Mouse (Mus musculus) kidney, postnatal 0 days (tissue): Measurements from ENCODE around the gene Sdhaf3. TPM values are rescaled to one million over a fixed set of nuclear protein-coding genes. Genes with fewer than 3 reads are reported as not detected.

ENCODE experiments used
- ATAC-seq: fragments of 200-750 bp; cut with Nextera tagmentation; replicated peaks from 2 replicates; pipeline ENCODE4 v1.8.0; 2017; ENCODE audit warnings: low read depth, moderate number of reproducible peaks, moderate TSS enrichment, moderate library complexity; ENCODE audit not compliant: low FRiP score
- DNase-seq: peaks from one replicate; pipeline ENCODE4 v3.0.0-alpha.2; 2016; ENCODE audit warnings: low spot score
- H3K27ac ChIP-seq: fragments of 300-500 bp; sonication (generic); 2 replicates; pipeline ENCODE4 v1.5.1; 2014; ENCODE audit warnings: mild to moderate bottlenecking
- H3K27me3 ChIP-seq: fragments of 300-500 bp; sonication (generic); 2 replicates; pipeline ENCODE4 v1.6.1; 2014; ENCODE audit warnings: low read length, mixed read lengths; ENCODE audit not compliant: insufficient read depth
- H3K36me3 ChIP-seq: fragments of 300-500 bp; sonication (generic); 2 replicates; pipeline ENCODE4 v1.6.1; 2014; ENCODE audit warnings: low read length, mixed read lengths; ENCODE audit not compliant: insufficient read depth
- H3K4me1 ChIP-seq: fragments of 300-500 bp; sonication (generic); replicated peaks from 2 replicates; pipeline ENCODE4 v1.6.1; 2014; ENCODE audit warnings: antibody characterized with exemption, low read length, mixed read lengths; ENCODE audit not compliant: insufficient read depth
- H3K4me2 ChIP-seq: fragments of 300-500 bp; sonication (generic); 2 replicates; pipeline ENCODE4 v1.6.1; 2014; ENCODE audit warnings: mild to moderate bottlenecking, low read length, moderate library complexity, mixed read lengths
- H3K4me3 ChIP-seq: fragments of 300-500 bp; sonication (generic); replicated peaks from 2 replicates; pipeline ENCODE4 v1.5.1; 2014; ENCODE audit warnings: low read depth, low read length
- H3K9ac ChIP-seq: fragments of 300-500 bp; sonication (generic); 2 replicates; pipeline ENCODE4 v1.6.1; 2014; ENCODE audit warnings: low read depth, low read length
- H3K9me3 ChIP-seq: fragments of 300-500 bp; sonication (generic); replicated peaks from 2 replicates; pipeline ENCODE4 v1.6.1; 2016; ENCODE audit warnings: low read length, inconsistent platforms, mixed read lengths
- CTCF ChIP-seq: IDR thresholded peaks from 2 replicates; pipeline ENCODE4 v1.5.1; 2016; ENCODE audit warnings: antibody characterized with exemption, low read depth, mild to moderate bottlenecking, moderate library complexity
- WGBS: fragments of 180-500 bp; shearing (Covaris S2); extraction: QIAGEN DNeasy Blood & Tissue Kit; methylation state at CpG from one replicate; pipeline ENCODE4 v1.1.7; 2014; 5-methylcytosine and 5-hydroxymethylcytosine counted together
- polyA plus RNA-seq: library from polyadenylated mRNA; unstranded; fragments of >200 nt; fragmentation: Nextera tagmentation; extraction: Ambion mirVana; gene quantifications from 2 replicates; pipeline ENCODE4 v1.2.1, GENCODE M21; 2015

Gene Sdhaf3
- polyA plus RNA-seq, 1 experiment from 2014 or later: 6.4 TPM

- no peak overlapping the region for H3K9ac ChIP-seq
- no peak overlapping the region for H3K4me3 ChIP-seq
- no peak for TF ChIP-seq CTCF
- no peak for ATAC-seq
- no peaks in the 10 kb centered on the region for H3K27me3 ChIP-seq
- H3K9me3 ChIP-seq: no peaks in the 10 kb centered on the region
- DNase-seq: no peak
- H3K4me2 ChIP-seq: no peak overlapping the region
- H3K36me3 ChIP-seq: no peaks in the 10 kb centered on the region
- no peak overlapping the region for H3K27ac ChIP-seq
- WGBS: 83% methylated on average over 1 of the region's 1 CpGs
- no peaks in the 10 kb centered on the region for H3K4me1 ChIP-seq
Measured at GRCm38 (mm10) chr6:7041912-7042311, 86.1 kb downstream of the Sdhaf3 start.

- no peak overlapping the region for H3K4me2 ChIP-seq
- WGBS: 98% methylated on average over 3 of the region's 3 CpGs
- no peak for TF ChIP-seq CTCF
Measured at GRCm38 (mm10) chr6:7062819-7063218, 107.0 kb downstream of the Sdhaf3 start.

GRCm38 (mm10) chr6:7068782-7069181 is 113.0 kb downstream of the Sdhaf3 start:
- Histone ChIP-seq H3K9me3 (no peaks in the 10 kb centered on the region), H3K4me2 (no peak overlapping the region), H3K4me3 (no peak overlapping the region), H3K36me3 (no peaks in the 10 kb centered on the region), H3K27ac (no peak overlapping the region), H3K27me3 (no peaks in the 10 kb centered on the region), H3K4me1 (no peaks in the 10 kb centered on the region), H3K9ac (no peak overlapping the region)
- DNase-seq (no peak), ATAC-seq (no peak)
- WGBS: 59% methylated on average over 3 of the region's 3 CpGs
- TF ChIP-seq CTCF: no peak

More at GRCm38 (mm10) chr6:7062819-7063218, 107.0 kb downstream of the Sdhaf3 start:
- H3K27ac ChIP-seq: no peak overlapping the region
- H3K4me3 ChIP-seq: no peak overlapping the region
- DNase-seq: no peak
- H3K36me3 ChIP-seq: no peaks in the 10 kb centered on the region
- H3K4me1 ChIP-seq: no peaks in the 10 kb centered on the region
- no peak for ATAC-seq
- no peaks in the 10 kb centered on the region for H3K27me3 ChIP-seq
- no peaks in the 10 kb centered on the region for H3K9me3 ChIP-seq
- H3K9ac ChIP-seq: no peak overlapping the region

GRCm38 (mm10) chr6:7069463-7069862 is 113.7 kb downstream of the Sdhaf3 start:
- DNase-seq: no peak
- H3K27me3 ChIP-seq: no peaks in the 10 kb centered on the region
- H3K36me3 ChIP-seq: no peaks in the 10 kb centered on the region
- no peak overlapping the region for H3K27ac ChIP-seq
- WGBS: 45% methylated on average over 2 of the region's 2 CpGs
- no peak for TF ChIP-seq CTCF
- no peak for ATAC-seq
- no peak overlapping the region for H3K9ac ChIP-seq
- no peak overlapping the region for H3K4me3 ChIP-seq
- no peaks in the 10 kb centered on the region for H3K9me3 ChIP-seq
- H3K4me1 ChIP-seq: no peaks in the 10 kb centered on the region
- no peak overlapping the region for H3K4me2 ChIP-seq

GRCm38 (mm10) chr6:7082054-7082453 is 126.2 kb downstream of the Sdhaf3 start:
- H3K9ac ChIP-seq: no peak overlapping the region
- no peak overlapping the region for H3K4me3 ChIP-seq
- ATAC-seq (no peak), DNase-seq (no peak)
- no peaks in the 10 kb centered on the region for H3K9me3 ChIP-seq
- 53% methylated on average over 3 of the region's 3 CpGs for WGBS
- no peak overlapping the region for H3K27ac ChIP-seq
- H3K4me1 ChIP-seq: no peaks in the 10 kb centered on the region
- H3K27me3 ChIP-seq: no peaks in the 10 kb centered on the region
- no peak for TF ChIP-seq CTCF
- H3K4me2 ChIP-seq: no peak overlapping the region
- H3K36me3 ChIP-seq: no peaks in the 10 kb centered on the region

- no peak for TF ChIP-seq CTCF
- H3K27me3 ChIP-seq: no peaks in the 10 kb centered on the region
- 53% methylated on average over 5 of the region's 5 CpGs for WGBS
Measured at GRCm38 (mm10) chr6:7082467-7083259, 126.9 kb downstream of the Sdhaf3 start.

More at GRCm38 (mm10) chr6:7082467-7083259, 126.9 kb downstream of the Sdhaf3 start:
- no peak for ATAC-seq
- Histone ChIP-seq H3K4me3 (no peak overlapping the region), H3K27ac (no peak overlapping the region), H3K9ac (no peak overlapping the region), H3K9me3 (no peaks in the 10 kb centered on the region), H3K4me2 (no peak overlapping the region), H3K4me1 (no peaks in the 10 kb centered on the region), H3K36me3 (no peaks in the 10 kb centered on the region)
- no peak for DNase-seq
